ENCODE assay signal across 15 mouse cellular contexts in the genomic region with DNA sequence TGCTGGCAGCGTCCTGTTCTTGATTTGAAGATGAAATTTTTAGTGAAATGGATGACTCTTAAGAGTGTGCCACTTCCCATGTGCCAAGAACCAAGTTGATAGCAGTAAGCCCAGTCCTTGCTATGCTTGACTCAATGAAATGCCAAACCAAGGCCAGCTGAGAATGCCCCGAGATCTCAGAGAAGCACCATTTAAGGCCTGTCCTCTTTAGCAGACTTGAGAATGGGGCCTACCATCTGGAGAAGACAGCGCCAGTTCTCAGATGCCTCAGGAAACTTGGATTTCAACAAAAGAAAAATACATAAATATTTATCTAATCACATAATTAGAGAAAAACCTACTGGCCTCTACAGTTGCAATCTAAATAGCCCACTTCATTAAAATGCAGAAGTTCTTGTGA.
"Had no signal": no experiment of that assay in that cellular context is flagged by ENCODE, and none has a peak within 500 bp of the region (broad histone marks: within the 10 kb centered on the region; RNA-seq: fewer than 3 reads in every experiment).

No protein-coding gene starts in this region.

- H3K4me2 ChIP-seq: intestine, embryonic 15.5 days; liver, embryonic 13.5 days; midbrain, embryonic 13.5 days; neural tube, embryonic 13.5 days; stomach, embryonic 15.5 days had no signal

- H3K36me3 ChIP-seq: intestine, embryonic 15.5 days; liver, embryonic 13.5 days; midbrain, embryonic 10.5 days; midbrain, embryonic 13.5 days; neural tube, embryonic 13.5 days; stomach, embryonic 15.5 days had no signal

- H3K4me3 ChIP-seq: intestine, embryonic 15.5 days; liver, embryonic 13.5 days; megakaryocyte, embryonic 14.5 days; midbrain, embryonic 10.5 days; midbrain, embryonic 13.5 days; myocyte; neural tube, embryonic 13.5 days; stomach, embryonic 15.5 days had no signal

- H3K9ac ChIP-seq: intestine, embryonic 15.5 days; liver, embryonic 13.5 days; midbrain, embryonic 13.5 days; neural tube, embryonic 13.5 days; stomach, embryonic 15.5 days had no signal

- H3K27ac ChIP-seq: intestine, embryonic 15.5 days; liver, embryonic 13.5 days; midbrain, embryonic 10.5 days; midbrain, embryonic 13.5 days; neural tube, embryonic 13.5 days; stomach, embryonic 15.5 days had no signal

- H3K4me1 ChIP-seq: intestine, embryonic 15.5 days; liver, embryonic 13.5 days; megakaryocyte, embryonic 14.5 days; stomach, embryonic 15.5 days had no signal

- H3K9me3 ChIP-seq: intestine, embryonic 15.5 days; liver, embryonic 13.5 days; midbrain, embryonic 10.5 days; midbrain, embryonic 13.5 days; neural tube, embryonic 13.5 days; stomach, embryonic 15.5 days had no signal

- ATAC-seq: intestine, embryonic 15.5 days had no signal

- DNase-seq: kidney, adult 11 months; kidney, adult 9 months; kidney, postnatal 14 days; liver, embryonic 13.5 days; right cerebral cortex, postnatal 25 days; spleen, adult 18-20 months; thymus, adult 18-20 months; thymus, postnatal 36 days had no signal

- H3K27me3 ChIP-seq: intestine, embryonic 15.5 days; liver, embryonic 13.5 days; megakaryocyte, embryonic 14.5 days; midbrain, embryonic 13.5 days; neural tube, embryonic 13.5 days; stomach, embryonic 15.5 days had no signal
